Comparison of ENCODE assay signal across 23 mouse cellular contexts in the genomic region with DNA sequence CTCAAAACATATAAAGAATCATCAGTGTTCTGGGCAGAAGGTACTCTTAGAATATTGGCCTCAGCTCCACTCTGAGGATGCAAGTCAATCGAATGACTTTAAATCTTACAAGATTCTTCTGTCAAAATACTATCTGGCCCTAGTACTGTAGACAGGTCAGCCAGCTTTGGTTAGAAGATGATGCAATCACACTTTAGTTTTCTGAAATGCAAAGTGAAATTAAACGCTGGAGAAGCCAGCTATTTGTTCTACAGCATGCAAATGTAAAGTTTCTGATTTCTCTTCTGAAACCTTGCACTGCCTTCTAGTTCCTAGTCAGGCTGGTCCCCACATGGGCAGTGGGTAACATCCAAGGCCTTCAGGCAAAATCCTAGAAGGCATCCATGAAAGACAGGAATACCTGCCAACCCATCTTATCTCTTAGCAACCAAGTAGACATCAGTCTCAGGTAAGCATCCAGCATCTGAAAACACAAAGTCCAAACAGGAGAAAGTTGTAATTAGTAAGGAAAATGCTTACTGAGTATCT. TPM values are rescaled to one million over a fixed set of nuclear protein-coding genes. Genes with fewer than 3 reads are reported as not detected.
DNase-seq lines count a peak whose midpoint lies in the region; ATAC-seq and TF ChIP-seq lines count a peak whose summit lies in the region.
"Had no signal": no experiment of that assay in that cellular context is flagged by ENCODE, and none has a peak within 500 bp of the region (broad histone marks: within the 10 kb centered on the region; RNA-seq: fewer than 3 reads in every experiment).

No protein-coding gene starts in this region.

- peaks cover 5% of the 10 kb centered on the region for H3K79me2 ChIP-seq in CH12.LX (replicated peaks; ENCODE audit: control insufficient read depth, extremely low read depth, insufficient read depth, poor library complexity, severe bottlenecking)
- no peaks in the 10 kb centered on the region for H3K79me2 ChIP-seq in myocyte (ENCODE audit: control insufficient read depth, insufficient read depth)

- H3K9me3 ChIP-seq in midbrain, embryonic 14.5 days (ENCODE audit: control insufficient read depth, low read length), result no peaks in the 10 kb centered on the region
- no peaks in the 10 kb centered on the region for H3K9me3 ChIP-seq in midbrain, embryonic 11.5 days (ENCODE audit: control insufficient read depth, low read length)
- no peaks in the 10 kb centered on the region for H3K9me3 ChIP-seq in CH12.LX (replicated peaks; ENCODE audit: low read length)
- H3K9me3 ChIP-seq: forebrain, embryonic 13.5 days; limb, embryonic 10.5 days; liver, embryonic 15.5 days; lung, embryonic 15.5 days had no signal

- TF ChIP-seq RAD21 in CH12.LX (IDR thresholded peaks at IDR 0.05; ENCODE audit: low read depth, low read length), result no peak; the same call in 1 of the 2 replicates

- H3K27ac ChIP-seq in midbrain, embryonic 14.5 days (replicated peaks; ENCODE audit: low read depth, low read length), result no peak overlapping the region
- no peak overlapping the region for H3K27ac ChIP-seq in midbrain, embryonic 11.5 days (ENCODE audit: low read depth, low read length)
- H3K27ac ChIP-seq in CH12.LX (ENCODE audit: insufficient read depth, low read depth), result peak overlapping the region; percentile 64
- H3K27ac ChIP-seq: forebrain, embryonic 13.5 days; gastrocnemius, adult 2 months; limb, embryonic 10.5 days; liver, embryonic 15.5 days; lung, embryonic 15.5 days had no signal

- no peaks in the 10 kb centered on the region for H3K36me3 ChIP-seq in midbrain, embryonic 14.5 days (ENCODE audit: control insufficient read depth, insufficient read depth, low read length)
- H3K36me3 ChIP-seq in midbrain, embryonic 11.5 days (ENCODE audit: control insufficient read depth, insufficient read depth, low read length), result no peaks in the 10 kb centered on the region
- no peaks in the 10 kb centered on the region for H3K36me3 ChIP-seq in CH12.LX (replicated peaks in 1 of 2; ENCODE audit: control insufficient read depth in 1 of 2, insufficient read depth in 1 of 2, low read length in 1 of 2)
- H3K36me3 ChIP-seq in myocyte (ENCODE audit: control insufficient read depth, insufficient read depth), result no peaks in the 10 kb centered on the region
- H3K36me3 ChIP-seq: G1E; limb, embryonic 10.5 days; liver, embryonic 15.5 days; lung, embryonic 15.5 days had no signal

- H3K4me2 ChIP-seq in midbrain, embryonic 14.5 days (ENCODE audit: low read length), result peak overlapping the region; percentile 3; the same call in 1 of the 2 replicates
- no peak overlapping the region for H3K4me2 ChIP-seq in midbrain, embryonic 11.5 days
- peak overlapping the region; percentile 76 for H3K4me2 ChIP-seq in CH12.LX (ENCODE audit: insufficient read depth, low read depth, poor library complexity, severe bottlenecking)
- H3K4me2 ChIP-seq in myocyte (ENCODE audit: low read depth), result peak overlapping the region; percentile 25
- H3K4me2 ChIP-seq: forebrain, embryonic 13.5 days; liver, embryonic 15.5 days; lung, embryonic 15.5 days had no signal

- in situ Hi-C loops in CH12.LX (cut with MboI; ENCODE audit: low pct_ligation_motif_present, low pct_unique_long_range_greater_than_20kb, low sequenced_read_pairs), result loop anchor here (10.0 to 25.0 kb wide), 2 partner anchors 460 to 692 kb away; no protein-coding TSS in a partner anchor

- H3K9ac ChIP-seq in midbrain, embryonic 14.5 days (replicated peaks; ENCODE audit: low read length), result no peak overlapping the region
- H3K9ac ChIP-seq in midbrain, embryonic 11.5 days (ENCODE audit: low read length), result no peak overlapping the region
- peak overlapping the region; percentile 61 for H3K9ac ChIP-seq in CH12.LX (ENCODE audit: insufficient read depth, low read depth)
- H3K9ac ChIP-seq: forebrain, embryonic 13.5 days; liver, embryonic 15.5 days; lung, embryonic 15.5 days had no signal

- TF ChIP-seq CTCF in CH12.LX (conservative IDR thresholded peaks at IDR 0.05 in 1 of 2, IDR thresholded peaks at IDR 0.05 in 1 of 2; ENCODE audit: low read depth in 2 of 2, low read length in 2 of 2), result no peak

- H3K4me3 ChIP-seq in midbrain, embryonic 14.5 days (replicated peaks; ENCODE audit: low read depth, low read length), result no peak overlapping the region
- H3K4me3 ChIP-seq in midbrain, embryonic 11.5 days (ENCODE audit: low read depth, low read length), result no peak overlapping the region
- H3K4me3 ChIP-seq in CH12.LX (replicated peaks in 1 of 3; ENCODE audit: low read depth in 2 of 3, low read length in 2 of 3, poor library complexity in 1 of 3) (peak overlapping the region; percentile 11 to 22 (median 20)), myocyte (no peak overlapping the region)
- H3K4me3 ChIP-seq: forebrain, embryonic 13.5 days; gastrocnemius, adult 2 months; limb, embryonic 10.5 days; liver, embryonic 15.5 days; lung, embryonic 15.5 days had no signal

- no peak for ATAC-seq in midbrain, embryonic 14.5 days (ENCODE audit: low FRiP score, low TSS enrichment)
- no peak for ATAC-seq in midbrain, embryonic 11.5 days (ENCODE audit: low FRiP score)
- ATAC-seq: forebrain, embryonic 13.5 days had no signal

- H3ac ChIP-seq in myocyte (ENCODE audit: control insufficient read depth, insufficient read length), result no peak overlapping the region

- WGBS in midbrain, embryonic 14.5 days, result 87% methylated on average over 2 of the region's 2 CpGs
- 87% methylated on average over 2 of the region's 2 CpGs for WGBS in midbrain, embryonic 11.5 days

- 0 out of 2 replicates have a peak, but pooled peaks cover 3% of the 10 kb centered on the region for H3K4me1 ChIP-seq in midbrain, embryonic 14.5 days (ENCODE audit: control insufficient read depth, insufficient read depth, low read length)
- H3K4me1 ChIP-seq in midbrain, embryonic 11.5 days (ENCODE audit: control insufficient read depth, insufficient read depth, low read length), result peaks cover 2% of the 10 kb centered on the region; the same call in 1 of the 2 replicates
- peaks cover 0 to 39% of the 10 kb centered on the region in 2 experiments; a peak in 2 of 4 replicates for H3K4me1 ChIP-seq in CH12.LX (ENCODE audit: control insufficient read depth in 1 of 2, insufficient read depth in 2 of 2)
- H3K4me1 ChIP-seq: liver, embryonic 15.5 days had no signal

- dilution Hi-C loops in CH12.LX (cut with MboI; ENCODE audit: extremely low pct_ligation_motif_present, extremely low pct_unique_long_range_greater_than_20kb, low sequenced_read_pairs), result no loop called here

- DNase-seq in midbrain, embryonic 14.5 days, result no peak
- DNase-seq in midbrain, embryonic 11.5 days (ENCODE audit: low spot score, missing footprints), result no peak
- DNase-seq in 416B (ENCODE audit: low read depth) (peak; percentile 22), CH12.LX (ENCODE audit: extremely low read depth) (no peak)
- DNase-seq in urinary bladder, postnatal 25 days (ENCODE audit: low spot score), result no peak
- no peak for DNase-seq in T-cell, adult 2 months (ENCODE audit: low spot score)
- DNase-seq: adrenal gland, postnatal 14 days; cerebellum, adult 2 months; cerebellum, postnatal 36 days; gastrocnemius, adult 2 months; kidney, adult 2 months; kidney, postnatal 10 days; liver; lung, postnatal 36 days; right cerebral cortex, postnatal 14 days; spleen, adult 18-20 months; thymus, postnatal 14 days had no signal

- no peaks in the 10 kb centered on the region for H3K27me3 ChIP-seq in midbrain, embryonic 14.5 days (ENCODE audit: control insufficient read depth, insufficient read depth, low read length)
- peaks cover 6% of the 10 kb centered on the region; the same call in 1 of the 2 replicates for H3K27me3 ChIP-seq in midbrain, embryonic 11.5 days (ENCODE audit: control insufficient read depth, insufficient read depth, low read length)
- H3K27me3 ChIP-seq in CH12.LX (replicated peaks), result no peaks in the 10 kb centered on the region
- no peaks in the 10 kb centered on the region for H3K27me3 ChIP-seq in myocyte (ENCODE audit: control insufficient read depth, insufficient read depth, insufficient read length)

- no peak; the same call in 1 of the 2 replicates for TF ChIP-seq EP300 in CH12.LX (IDR thresholded peaks at IDR 0.05; ENCODE audit: low read length)

- TF ChIP-seq POLR2A in CH12.LX (IDR thresholded peaks at IDR 0.05; ENCODE audit: low read depth, low read length) (peak; percentile 31; the same call in 1 of the 2 replicates), myocyte (IDR thresholded peaks at IDR 0.05; ENCODE audit: insufficient read length, low read depth) (no peak)

TF ChIP-seq in CH12.LX, 34 proteins besides CTCF, POLR2A, EP300 and RAD21 (continues in another document):
- TF ChIP-seq HCFC1 (IDR thresholded peaks at IDR 0.05; ENCODE audit: low read depth, low read length), result peak; percentile 15; the same call in 1 of the 2 replicates
- TF ChIP-seq GABPA (IDR thresholded peaks at IDR 0.05; ENCODE audit: insufficient replicate concordance, low read depth, low read length), result no peak
- no peak for TF ChIP-seq ZNF384 (IDR thresholded peaks at IDR 0.05; ENCODE audit: low read depth, low read length)
- TF ChIP-seq USF2 (conservative IDR thresholded peaks at IDR 0.05; ENCODE audit: low read depth, low read length), result no peak
- no peak for TF ChIP-seq CHD2 (IDR thresholded peaks at IDR 0.05; ENCODE audit: low read length)
- peak; percentile 52; the same call in 1 of the 2 replicates for TF ChIP-seq CHD1 (IDR thresholded peaks at IDR 0.05; ENCODE audit: low read depth, low read length)
- no peak for TF ChIP-seq ZKSCAN1 (IDR thresholded peaks at IDR 0.05; ENCODE audit: borderline replicate concordance, low read depth, low read length)
- no peak for TF ChIP-seq PAX5 (IDR thresholded peaks at IDR 0.05; ENCODE audit: low read length)

TF ChIP-seq in myocyte, 11 proteins besides CTCF, POLR2A, EP300 and RAD21:
- no peak for TF ChIP-seq MAX (IDR thresholded peaks at IDR 0.05; ENCODE audit: low read depth)
- no peak for TF ChIP-seq TCF12 (IDR thresholded peaks at IDR 0.05; ENCODE audit: insufficient read depth, poor library complexity, severe bottlenecking)
- TF ChIP-seq MYOD1 (IDR thresholded peaks at IDR 0.05; ENCODE audit: control insufficient read depth in 1 of 3, insufficient read length in 2 of 3, low read depth in 2 of 3), result no peak
- TF ChIP-seq CEBPB (IDR thresholded peaks at IDR 0.05; ENCODE audit: insufficient read depth, poor library complexity, severe bottlenecking), result peak; percentile 69

RNA-seq across cellular contexts. Expression of a gene that starts 2.9 kb away (rescaled TPM):
- polyA plus RNA-seq in midbrain, embryonic 14.5 days (2014; fragmentation: Nextera tagmentation; extraction: Ambion mirVana), result 6.2 and 8.1 TPM in 2 replicates
- 3.0 and 3.5 TPM in 2 replicates for polyA plus RNA-seq in midbrain, embryonic 11.5 days (2014; fragmentation: Nextera tagmentation; extraction: Ambion mirVana)
- total RNA-seq in CH12.LX (2012; rRNA removed) (4.7 and 4.9 TPM in 2 replicates), CH12.LX (2014; rRNA removed) (3.4 TPM in 2 replicates)
- polyA plus RNA-seq in CH12.LX (2012; ENCODE audit: insufficient read length, low read depth) (3.0 and 3.7 TPM in 2 replicates), myocyte (2012; fragmentation: generic; extraction: Trizol) (5.6 TPM)

Comparison
In these comparisons a context has a peak if more than half of its experiments do, and no peak if none do; other contexts are left out.
1. H3K4me3 ChIP-seq: peak in CH12.LX (3 of 3); none in midbrain, embryonic 14.5 days (single experiment), midbrain, embryonic 11.5 days (single experiment) and myocyte (single experiment).